Mouse (Mus musculus) neural tube, embryonic 12.5 days (tissue): ENCODE results near the gene Metrn. TPM values are rescaled to one million over a fixed set of nuclear protein-coding genes. Genes with fewer than 3 reads are reported as not detected.

Experiments used
- ATAC-seq: fragments of 200-750 bp; cut with Nextera tagmentation; 2 replicates; pipeline ENCODE4 v1.8.0; 2017; ENCODE audit warnings: low read depth, mild to moderate bottlenecking, moderate TSS enrichment, moderate library complexity; ENCODE audit not compliant: low FRiP score
- H3K27ac ChIP-seq: fragments of 300-500 bp; sonication (generic); 2 replicates; pipeline ENCODE4 v1.5.1; 2016
- H3K27me3 ChIP-seq: fragments of 300-500 bp; sonication (generic); replicated peaks from 2 replicates; pipeline ENCODE4 v1.6.1; 2016; ENCODE audit warnings: mild to moderate bottlenecking
- H3K36me3 ChIP-seq: fragments of 300-500 bp; sonication (generic); 2 replicates; pipeline ENCODE4 v1.6.1; 2016; ENCODE audit warnings: mild to moderate bottlenecking
- H3K4me1 ChIP-seq: fragments of 300-500 bp; sonication (generic); 2 replicates; pipeline ENCODE4 v1.6.1; 2016
- H3K4me2 ChIP-seq: fragments of 300-500 bp; sonication (generic); replicated peaks from 2 replicates; pipeline ENCODE4 v1.6.1; 2016; ENCODE audit warnings: mild to moderate bottlenecking
- H3K4me3 ChIP-seq: fragments of 300-500 bp; sonication (generic); 2 replicates; pipeline ENCODE4 v1.5.1; 2016
- H3K9ac ChIP-seq: fragments of 300-500 bp; sonication (generic); 2 replicates; pipeline ENCODE4 v1.6.1; 2016; ENCODE audit warnings: mild to moderate bottlenecking
- H3K9me3 ChIP-seq: fragments of 300-500 bp; sonication (generic); 2 replicates; pipeline ENCODE4 v1.6.1; 2016; ENCODE audit warnings: mild to moderate bottlenecking
- WGBS: fragments of 180-500 bp; shearing (Covaris S2); methylation state at CpG from one replicate; pipeline ENCODE4 v1.1.7; 2016; 5-methylcytosine and 5-hydroxymethylcytosine counted together
- polyA plus RNA-seq: library from polyadenylated mRNA; unstranded; fragments of >200 nt; fragmentation: Nextera tagmentation; extraction: Ambion mirVana; gene quantifications from 2 replicates; pipeline ENCODE4 v1.2.1, GENCODE M21; 2016

The Metrn gene
- polyA plus RNA-seq, 1 experiment from 2014 or later, result 80.7 TPM

GRCm38 (mm10) chr17:25777948-25778347, 19.0 kb downstream of the Metrn start:
- no peak overlapping the region for H3K9ac ChIP-seq
- peaks cover 30% of the 10 kb centered on the region for H3K36me3 ChIP-seq
- no peak overlapping the region for H3K4me2 ChIP-seq
- no peak overlapping the region for H3K27ac ChIP-seq
- 88% methylated on average over 5 of the region's 5 CpGs for whole genome bisulfite sequencing
- H3K27me3 ChIP-seq, result no peaks in the 10 kb centered on the region
- H3K4me3 ChIP-seq, result no peak overlapping the region
- ATAC-seq, result no peak
- H3K9me3 ChIP-seq, result no peaks in the 10 kb centered on the region
- H3K4me1 ChIP-seq, result peaks cover 14% of the 10 kb centered on the region

GRCm38 (mm10) chr17:25775318-25776062, 21.4 kb downstream of the Metrn start:
- peaks cover 11% of the 10 kb centered on the region for H3K4me1 ChIP-seq
- no peak overlapping the region for H3K9ac ChIP-seq
- WGBS, result 86% methylated on average over 10 of the region's 10 CpGs
- no peak for ATAC-seq
- H3K27me3 ChIP-seq, result no peaks in the 10 kb centered on the region
- H3K4me2 ChIP-seq, result no peak overlapping the region
- H3K36me3 ChIP-seq, result peaks cover 5% of the 10 kb centered on the region
- no peak overlapping the region for H3K27ac ChIP-seq
- no peak overlapping the region for H3K4me3 ChIP-seq
- H3K9me3 ChIP-seq, result no peaks in the 10 kb centered on the region

- Histone ChIP-seq H3K9ac (peak within 1 kb of the TSS; percentile 84), H3K36me3 (no peaks in the 10 kb centered on the region), H3K4me2 (peak within 1 kb of the TSS; percentile 87), H3K9me3 (no peaks in the 10 kb centered on the region), H3K27ac (no peak within 1 kb of the TSS), H3K4me1 (peaks cover 11% of the 10 kb centered on the region), H3K4me3 (peak within 1 kb of the TSS; percentile 74), H3K27me3 (no peaks in the 10 kb centered on the region)
- under 1% methylated on average over 37 of the region's 37 CpGs for WGBS
- ATAC-seq, result peak; percentile 70
Observed at GRCm38 (mm10) chr17:25773549-25774120, 23.3 kb downstream of the Metrn start, which contains the start of gene Narfl. Narfl (plus strand) TSS chr17:25773776.

- no peaks in the 10 kb centered on the region for H3K36me3 ChIP-seq
- H3K4me1 ChIP-seq, result peaks cover 6% of the 10 kb centered on the region
- H3K9me3 ChIP-seq, result no peaks in the 10 kb centered on the region
- H3K4me2 ChIP-seq, result no peak overlapping the region
- ATAC-seq, result no peak
- no peaks in the 10 kb centered on the region; the same call in 1 of the 2 replicates for H3K27me3 ChIP-seq
- no peak overlapping the region for H3K9ac ChIP-seq
- no peak overlapping the region for H3K27ac ChIP-seq
- H3K4me3 ChIP-seq, result no peak overlapping the region
- WGBS, result 64% methylated on average over 9 of the region's 9 CpGs
Observed at GRCm38 (mm10) chr17:25769331-25769730, 27.6 kb downstream of the Metrn start.

- Histone ChIP-seq H3K9me3 (no peaks in the 10 kb centered on the region), H3K4me1 (no peaks in the 10 kb centered on the region), H3K27me3 (no peaks in the 10 kb centered on the region; the same call in 1 of the 2 replicates), H3K27ac (no peak overlapping the region), H3K36me3 (no peaks in the 10 kb centered on the region), H3K4me2 (no peak overlapping the region), H3K9ac (no peak overlapping the region), H3K4me3 (no peak overlapping the region)
- WGBS, result 37% methylated on average over 5 of the region's 5 CpGs
- peak; percentile 48; the same call in 1 of the 2 replicates for ATAC-seq
Observed at GRCm38 (mm10) chr17:25765886-25766285, 31.1 kb downstream of the Metrn start.

GRCm38 (mm10) chr17:25762591-25762990, 34.3 kb downstream of the Metrn start:
- H3K36me3 ChIP-seq, result no peaks in the 10 kb centered on the region

GRCm38 (mm10) chr17:25761561-25761970, 35.4 kb downstream of the Metrn start:
- no peak for ATAC-seq
- Histone ChIP-seq H3K4me3 (no peak overlapping the region), H3K9ac (no peak overlapping the region), H3K27ac (no peak overlapping the region), H3K4me1 (no peaks in the 10 kb centered on the region), H3K4me2 (no peak overlapping the region), H3K36me3 (no peaks in the 10 kb centered on the region), H3K27me3 (no peaks in the 10 kb centered on the region), H3K9me3 (no peaks in the 10 kb centered on the region)
- 59% methylated on average over 4 of the region's 4 CpGs for WGBS

More at GRCm38 (mm10) chr17:25762591-25762990, 34.3 kb downstream of the Metrn start:
- H3K4me1 ChIP-seq, result no peaks in the 10 kb centered on the region
- no peaks in the 10 kb centered on the region for H3K9me3 ChIP-seq
- no peak overlapping the region for H3K9ac ChIP-seq
- no peak overlapping the region for H3K4me3 ChIP-seq
- H3K27ac ChIP-seq, result no peak overlapping the region
- no peaks in the 10 kb centered on the region; the same call in 1 of the 2 replicates for H3K27me3 ChIP-seq
- ATAC-seq, result no peak
- no peak overlapping the region for H3K4me2 ChIP-seq
- WGBS, result 30% methylated on average over 3 of the region's 3 CpGs

GRCm38 (mm10) chr17:25760148-25760547, 36.8 kb downstream of the Metrn start:
- 75% methylated on average over 8 of the region's 8 CpGs for WGBS
- Histone ChIP-seq H3K27ac (no peak overlapping the region), H3K9ac (no peak overlapping the region), H3K27me3 (no peaks in the 10 kb centered on the region), H3K4me3 (no peak overlapping the region), H3K4me1 (no peaks in the 10 kb centered on the region), H3K4me2 (no peak overlapping the region), H3K9me3 (no peaks in the 10 kb centered on the region), H3K36me3 (no peaks in the 10 kb centered on the region)
- no peak for ATAC-seq

GRCm38 (mm10) chr17:25757691-25758090, 39.2 kb downstream of the Metrn start:
- H3K4me2 ChIP-seq, result no peak overlapping the region
- no peaks in the 10 kb centered on the region for H3K9me3 ChIP-seq
- no peak for ATAC-seq
- H3K9ac ChIP-seq, result no peak overlapping the region
- H3K4me1 ChIP-seq, result no peaks in the 10 kb centered on the region
- no peaks in the 10 kb centered on the region; the same call in 1 of the 2 replicates for H3K27me3 ChIP-seq
- H3K27ac ChIP-seq, result no peak overlapping the region
- no peak overlapping the region for H3K4me3 ChIP-seq
- H3K36me3 ChIP-seq, result no peaks in the 10 kb centered on the region
- WGBS, result 80% methylated on average over 3 of the region's 3 CpGs

- H3K4me3 ChIP-seq, result no peak overlapping the region
- no peak for ATAC-seq
- H3K9ac ChIP-seq, result no peak overlapping the region
- 83% methylated on average over 9 of the region's 9 CpGs for WGBS
- H3K4me2 ChIP-seq, result no peak overlapping the region
- H3K4me1 ChIP-seq, result 0 out of 2 replicates have a peak, but pooled peaks cover 2% of the 10 kb centered on the region
- H3K27ac ChIP-seq, result no peak overlapping the region
- H3K36me3 ChIP-seq, result no peaks in the 10 kb centered on the region
- H3K9me3 ChIP-seq, result no peaks in the 10 kb centered on the region
- H3K27me3 ChIP-seq, result no peaks in the 10 kb centered on the region; the same call in 1 of the 2 replicates
Observed at GRCm38 (mm10) chr17:25756378-25757242, 40.3 kb downstream of the Metrn start.

GRCm38 (mm10) chr17:25755627-25756377, 41.1 kb downstream of the Metrn start:
- Histone ChIP-seq H3K9ac (no peak overlapping the region), H3K27ac (no peak overlapping the region), H3K27me3 (no peaks in the 10 kb centered on the region; the same call in 1 of the 2 replicates), H3K4me1 (0 out of 2 replicates have a peak, but pooled peaks cover 5% of the 10 kb centered on the region), H3K9me3 (no peaks in the 10 kb centered on the region), H3K4me2 (no peak overlapping the region), H3K36me3 (no peaks in the 10 kb centered on the region), H3K4me3 (no peak overlapping the region)
- ATAC-seq, result no peak
- WGBS, result 66% methylated on average over 4 of the region's 4 CpGs
